Mouse (Mus musculus): ENCODE data around the gene Tnfsf12. TPM values are rescaled to one million over a fixed set of nuclear protein-coding genes. Genes with fewer than 3 reads are reported as not detected.
A peak's percentile ranks its signal among the peaks of the same experiment; 100 is the strongest.

Gene Tnfsf12
- polyA plus RNA-seq, 1 experiment from 2014 or later = 8.9 TPM

- peak overlapping the region; percentile 99 for H3K9ac ChIP-seq
- no peaks in the 10 kb centered on the region for H3K27me3 ChIP-seq
- peaks cover 28% of the 10 kb centered on the region for H3K4me1 ChIP-seq
- H3K9me3 ChIP-seq = no peaks in the 10 kb centered on the region
- peak overlapping the region; percentile 85 for H3K4me2 ChIP-seq
- peak; percentile 76 for ATAC-seq (ENCODE audit: borderline replicate concordance, extremely low read depth, low FRiP score, low TSS enrichment)
- H3K36me3 ChIP-seq = peaks cover 71% of the 10 kb centered on the region
- WGBS = 1% methylated on average over 59 of the region's 61 CpGs
- peak overlapping the region; percentile 95 for H3K27ac ChIP-seq
- peak overlapping the region; percentile 95 for H3K4me3 ChIP-seq
These were observed 24.6 kb downstream of the Tnfsf12 start for GRCm38 (mm10) chr11:69670786-69671725.

GRCm38 (mm10) chr11:69666665-69667005 lies 29.0 kb downstream of the Tnfsf12 start:
- Histone ChIP-seq H3K4me2 (no peak overlapping the region), H3K4me1 (peaks cover 29% of the 10 kb centered on the region), H3K4me3 (no peak overlapping the region), H3K36me3 (peaks cover 66% of the 10 kb centered on the region), H3K9me3 (no peaks in the 10 kb centered on the region), H3K9ac (no peak overlapping the region), H3K27ac (0 out of 2 replicates have a peak overlapping the region, but pooled peaks have one; percentile 10), H3K27me3 (no peaks in the 10 kb centered on the region)
- 86% methylated on average over 3 of the region's 3 CpGs for WGBS
- no peak for ATAC-seq (ENCODE audit: borderline replicate concordance, extremely low read depth, low FRiP score, low TSS enrichment)

- Histone ChIP-seq H3K36me3 (peaks cover 66% of the 10 kb centered on the region), H3K9ac (no peak within 1 kb of the TSS), H3K4me3 (no peak within 1 kb of the TSS), H3K27ac (peak within 1 kb of the TSS; percentile 33; the same call in 1 of the 2 replicates), H3K9me3 (no peaks in the 10 kb centered on the region), H3K4me2 (no peak within 1 kb of the TSS), H3K27me3 (no peaks in the 10 kb centered on the region), H3K4me1 (peaks cover 34% of the 10 kb centered on the region)
- ATAC-seq (ENCODE audit: borderline replicate concordance, extremely low read depth, low FRiP score, low TSS enrichment) = no peak
- 26% methylated on average over 7 of the region's 7 CpGs for whole genome bisulfite sequencing
These were observed 29.5 kb downstream of the Tnfsf12 start, which contains the start of gene Cd68 for GRCm38 (mm10) chr11:69665961-69666664. Gene Cd68 (minus strand): TSS chr11:69666153.

- WGBS = 60% methylated on average over 9 of the region's 9 CpGs
- peak overlapping the region; percentile 33; the same call in 1 of the 2 replicates for H3K27ac ChIP-seq
- no peak overlapping the region for H3K9ac ChIP-seq
- no peak for ATAC-seq (ENCODE audit: borderline replicate concordance, extremely low read depth, low FRiP score, low TSS enrichment)
- no peak overlapping the region for H3K4me3 ChIP-seq
- H3K4me1 ChIP-seq = peaks cover 32% of the 10 kb centered on the region
- no peaks in the 10 kb centered on the region for H3K9me3 ChIP-seq
- no peaks in the 10 kb centered on the region for H3K27me3 ChIP-seq
- peaks cover 66% of the 10 kb centered on the region for H3K36me3 ChIP-seq
- no peak overlapping the region for H3K4me2 ChIP-seq
These were observed 30.1 kb downstream of the Tnfsf12 start for GRCm38 (mm10) chr11:69665457-69665960.

- Histone ChIP-seq H3K27ac (0 out of 2 replicates have a peak overlapping the region, but pooled peaks have one; percentile 33), H3K27me3 (no peaks in the 10 kb centered on the region), H3K9ac (no peak overlapping the region), H3K9me3 (no peaks in the 10 kb centered on the region), H3K4me3 (no peak overlapping the region), H3K4me2 (no peak overlapping the region), H3K4me1 (peaks cover 27% of the 10 kb centered on the region), H3K36me3 (peaks cover 59% of the 10 kb centered on the region)
- no peak for ATAC-seq (ENCODE audit: borderline replicate concordance, extremely low read depth, low FRiP score, low TSS enrichment)
- WGBS = 87% methylated on average over 7 of the region's 7 CpGs
These were observed 30.8 kb downstream of the Tnfsf12 start for GRCm38 (mm10) chr11:69664841-69665240.

GRCm38 (mm10) chr11:69663795-69664194 lies 31.9 kb downstream of the Tnfsf12 start:
- Histone ChIP-seq H3K36me3 (peaks cover 56% of the 10 kb centered on the region), H3K9ac (no peak overlapping the region), H3K27ac (peak overlapping the region; percentile 93; the same call in 1 of the 2 replicates), H3K4me2 (no peak overlapping the region), H3K4me3 (no peak overlapping the region), H3K27me3 (no peaks in the 10 kb centered on the region), H3K4me1 (peaks cover 16% of the 10 kb centered on the region), H3K9me3 (no peaks in the 10 kb centered on the region)
- no peak for ATAC-seq (ENCODE audit: borderline replicate concordance, extremely low read depth, low FRiP score, low TSS enrichment)
- WGBS = 73% methylated on average over 6 of the region's 6 CpGs

GRCm38 (mm10) chr11:69662967-69663671 lies 32.5 kb downstream of the Tnfsf12 start:
- ATAC-seq (ENCODE audit: borderline replicate concordance, extremely low read depth, low FRiP score, low TSS enrichment) = no peak
- peaks cover 56% of the 10 kb centered on the region for H3K36me3 ChIP-seq
- 62% methylated on average over 13 of the region's 13 CpGs for WGBS
- peak overlapping the region; percentile 93 for H3K27ac ChIP-seq
- H3K27me3 ChIP-seq = no peaks in the 10 kb centered on the region
- peaks cover 14% of the 10 kb centered on the region for H3K4me1 ChIP-seq
- H3K9me3 ChIP-seq = no peaks in the 10 kb centered on the region
- peak overlapping the region; percentile 50 for H3K4me2 ChIP-seq
- H3K9ac ChIP-seq = peak overlapping the region; percentile 14
- peak overlapping the region; percentile 57 for H3K4me3 ChIP-seq

GRCm38 (mm10) chr11:69662213-69662966 lies 33.3 kb downstream of the Tnfsf12 start, which contains the start of gene Mpdu1:
Gene Mpdu1 (minus strand): TSS chr11:69662642.
- no peaks in the 10 kb centered on the region for H3K27me3 ChIP-seq
- H3K4me3 ChIP-seq = peak within 1 kb of the TSS; percentile 57
- H3K36me3 ChIP-seq = peaks cover 56% of the 10 kb centered on the region
- peak within 1 kb of the TSS; percentile 50 for H3K4me2 ChIP-seq
- under 1% methylated on average over 48 of the region's 48 CpGs for WGBS
- no peaks in the 10 kb centered on the region for H3K9me3 ChIP-seq
- peak; percentile 94 for ATAC-seq (ENCODE audit: borderline replicate concordance, extremely low read depth, low FRiP score, low TSS enrichment)
- H3K27ac ChIP-seq = peak within 1 kb of the TSS; percentile 93
- H3K9ac ChIP-seq = peak within 1 kb of the TSS; percentile 68
- H3K4me1 ChIP-seq = peaks cover 17% of the 10 kb centered on the region

- no peak for ATAC-seq (ENCODE audit: borderline replicate concordance, extremely low read depth, low FRiP score, low TSS enrichment)
- H3K27me3 ChIP-seq = no peaks in the 10 kb centered on the region
- peaks cover 57% of the 10 kb centered on the region for H3K36me3 ChIP-seq
- H3K4me3 ChIP-seq = peak overlapping the region; percentile 57
- peaks cover 18% of the 10 kb centered on the region for H3K4me1 ChIP-seq
- 64% methylated on average over 3 of the region's 3 CpGs for WGBS
- H3K27ac ChIP-seq = peak overlapping the region; percentile 93
- H3K9me3 ChIP-seq = no peaks in the 10 kb centered on the region
- H3K4me2 ChIP-seq = peak overlapping the region; percentile 50
- peak overlapping the region; percentile 68 for H3K9ac ChIP-seq
These were observed 34.3 kb downstream of the Tnfsf12 start for GRCm38 (mm10) chr11:69661221-69661881.

- Histone ChIP-seq H3K4me3 (no peak overlapping the region), H3K4me2 (no peak overlapping the region), H3K9me3 (no peaks in the 10 kb centered on the region), H3K9ac (no peak overlapping the region), H3K27ac (no peak overlapping the region), H3K27me3 (no peaks in the 10 kb centered on the region), H3K36me3 (peaks cover 49% of the 10 kb centered on the region), H3K4me1 (peaks cover 28% of the 10 kb centered on the region)
- no peak for ATAC-seq (ENCODE audit: borderline replicate concordance, extremely low read depth, low FRiP score, low TSS enrichment)
- 77% methylated on average over 15 of the region's 15 CpGs for WGBS
These were observed 38.2 kb downstream of the Tnfsf12 start for GRCm38 (mm10) chr11:69657462-69657881.

Measured in lung, embryonic 15.5 days (tissue).